Mouse (Mus musculus): Measurements from ENCODE around the gene Pde2a. TPM values are rescaled to one million over a fixed set of nuclear protein-coding genes. Genes with fewer than 3 reads are reported as not detected.
A peak's percentile ranks its signal among the peaks of the same experiment; 100 is the strongest.

The Pde2a gene
- polyA plus RNA-seq, 1 experiment, result 49.3 TPM

DNA sequence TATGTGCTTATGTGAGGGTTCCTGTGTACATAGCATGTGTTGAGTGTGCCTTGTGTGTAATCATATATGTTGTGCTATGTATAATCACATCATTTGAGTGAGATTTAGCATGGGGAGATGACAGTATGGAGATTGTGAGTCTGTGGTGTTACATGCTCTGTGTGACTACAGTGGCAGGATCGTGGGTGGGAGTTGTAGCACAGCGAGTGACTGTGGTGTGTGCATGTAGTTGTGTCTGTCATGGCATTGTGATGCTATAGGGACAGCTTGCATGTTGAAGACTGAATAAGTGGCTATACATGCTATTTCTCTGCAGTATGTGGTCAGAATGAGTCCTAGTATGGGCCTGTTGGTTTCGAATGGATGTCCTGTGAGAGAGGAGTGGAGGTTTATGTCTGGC, 31.2 kb downstream of the Pde2a start:
- no peaks in the 10 kb centered on the region for H3K36me3 ChIP-seq (ENCODE audit: control insufficient read depth, insufficient read depth)
- H3K4me3 ChIP-seq, result peak overlapping the region; percentile 33
- H3ac ChIP-seq (ENCODE audit: control insufficient read depth, insufficient read length), result no peak overlapping the region
- peak overlapping the region; percentile 67 for H3K4me2 ChIP-seq (ENCODE audit: low read depth)
- H3K79me2 ChIP-seq (ENCODE audit: control insufficient read depth, insufficient read depth), result peaks cover 5% of the 10 kb centered on the region
- no peaks in the 10 kb centered on the region for H3K27me3 ChIP-seq (ENCODE audit: control insufficient read depth, insufficient read depth, insufficient read length)
- TF ChIP-seq TCF12 (IDR thresholded peaks at IDR 0.05; ENCODE audit: insufficient read depth, poor library complexity, severe bottlenecking), result no peak

GRCm38 (mm10) chr7:101453296-101453695, 31.8 kb downstream of the Pde2a start:
- Histone ChIP-seq H3K4me2 (ENCODE audit: low read depth) (peak overlapping the region; percentile 67), H3K27me3 (ENCODE audit: control insufficient read depth, insufficient read depth, insufficient read length) (no peaks in the 10 kb centered on the region), H3K36me3 (ENCODE audit: control insufficient read depth, insufficient read depth) (no peaks in the 10 kb centered on the region), H3ac (ENCODE audit: control insufficient read depth, insufficient read length) (no peak overlapping the region), H3K4me3 (peak overlapping the region; percentile 33), H3K79me2 (ENCODE audit: control insufficient read depth, insufficient read depth) (peaks cover 5% of the 10 kb centered on the region)
- TF ChIP-seq E2F4 (IDR thresholded peaks at IDR 0.05; ENCODE audit: insufficient read depth) (no peak), TCF12 (IDR thresholded peaks at IDR 0.05; ENCODE audit: insufficient read depth, poor library complexity, severe bottlenecking) (no peak), MYOG (IDR thresholded peaks at IDR 0.05; ENCODE audit: control insufficient read depth in 1 of 3, insufficient read depth in 1 of 3, insufficient read length in 2 of 3, low read depth in 2 of 3) (no peak), SRF (IDR thresholded peaks at IDR 0.05; ENCODE audit: control insufficient read depth, insufficient read length, low read depth) (no peak), POLR2A (IDR thresholded peaks at IDR 0.05; ENCODE audit: insufficient read length, low read depth) (no peak), MAX (IDR thresholded peaks at IDR 0.05; ENCODE audit: low read depth) (no peak), CEBPB (IDR thresholded peaks at IDR 0.05; ENCODE audit: insufficient read depth, poor library complexity, severe bottlenecking) (no peak), USF1 (IDR thresholded peaks at IDR 0.05; ENCODE audit: low read depth) (no peak), REST (IDR thresholded peaks at IDR 0.05; ENCODE audit: insufficient read depth, insufficient read length) (no peak), TCF3 (IDR thresholded peaks at IDR 0.05; ENCODE audit: insufficient read length, low read depth) (no peak), POLR2AphosphoS2 (IDR thresholded peaks at IDR 0.05; ENCODE audit: insufficient read length, low read depth) (no peak), MYOD1 (IDR thresholded peaks at IDR 0.05; ENCODE audit: control insufficient read depth in 1 of 3, insufficient read length in 2 of 3, low read depth in 2 of 3) (no peak)

- TF ChIP-seq USF1 (IDR thresholded peaks at IDR 0.05; ENCODE audit: low read depth), result no peak
- no peak for TF ChIP-seq MYOG (IDR thresholded peaks at IDR 0.05; ENCODE audit: control insufficient read depth in 1 of 3, insufficient read depth in 1 of 3, insufficient read length in 2 of 3, low read depth in 2 of 3)
- no peak for TF ChIP-seq CEBPB (IDR thresholded peaks at IDR 0.05; ENCODE audit: insufficient read depth, poor library complexity, severe bottlenecking)
- TF ChIP-seq SRF (IDR thresholded peaks at IDR 0.05; ENCODE audit: control insufficient read depth, insufficient read length, low read depth), result no peak
- TF ChIP-seq MYOD1 (IDR thresholded peaks at IDR 0.05; ENCODE audit: control insufficient read depth in 1 of 3, insufficient read length in 2 of 3, low read depth in 2 of 3), result no peak
- TF ChIP-seq TCF12 (IDR thresholded peaks at IDR 0.05; ENCODE audit: insufficient read depth, poor library complexity, severe bottlenecking), result no peak
- TF ChIP-seq TCF3 (IDR thresholded peaks at IDR 0.05; ENCODE audit: insufficient read length, low read depth), result no peak
- TF ChIP-seq POLR2A (IDR thresholded peaks at IDR 0.05; ENCODE audit: insufficient read length, low read depth), result no peak
- no peak for TF ChIP-seq POLR2AphosphoS2 (IDR thresholded peaks at IDR 0.05; ENCODE audit: insufficient read length, low read depth)
- TF ChIP-seq MAX (IDR thresholded peaks at IDR 0.05; ENCODE audit: low read depth), result no peak
- no peak for TF ChIP-seq E2F4 (IDR thresholded peaks at IDR 0.05; ENCODE audit: insufficient read depth)
- TF ChIP-seq REST (IDR thresholded peaks at IDR 0.05; ENCODE audit: insufficient read depth, insufficient read length), result no peak
- Histone ChIP-seq H3K27me3 (ENCODE audit: control insufficient read depth, insufficient read depth, insufficient read length) (no peaks in the 10 kb centered on the region), H3K36me3 (ENCODE audit: control insufficient read depth, insufficient read depth) (no peaks in the 10 kb centered on the region), H3K79me2 (ENCODE audit: control insufficient read depth, insufficient read depth) (peaks cover 5% of the 10 kb centered on the region), H3ac (ENCODE audit: control insufficient read depth, insufficient read length) (no peak overlapping the region), H3K4me2 (ENCODE audit: low read depth) (peak overlapping the region; percentile 67), H3K4me3 (peak overlapping the region; percentile 33)
Observed at GRCm38 (mm10) chr7:101453725-101454124, 32.2 kb downstream of the Pde2a start.

GRCm38 (mm10) chr7:101454479-101454878, 33.0 kb downstream of the Pde2a start:
- H3K79me2 ChIP-seq (ENCODE audit: control insufficient read depth, insufficient read depth), result peaks cover 5% of the 10 kb centered on the region
- H3ac ChIP-seq (ENCODE audit: control insufficient read depth, insufficient read length), result no peak overlapping the region
- H3K4me3 ChIP-seq, result no peak overlapping the region
- no peak for TF ChIP-seq TCF3 (IDR thresholded peaks at IDR 0.05; ENCODE audit: insufficient read length, low read depth)
- TF ChIP-seq MYOD1 (IDR thresholded peaks at IDR 0.05; ENCODE audit: control insufficient read depth in 1 of 3, insufficient read length in 2 of 3, low read depth in 2 of 3), result no peak
- TF ChIP-seq CEBPB (IDR thresholded peaks at IDR 0.05; ENCODE audit: insufficient read depth, poor library complexity, severe bottlenecking), result no peak
- no peak for TF ChIP-seq MAX (IDR thresholded peaks at IDR 0.05; ENCODE audit: low read depth)
- no peak for TF ChIP-seq TCF12 (IDR thresholded peaks at IDR 0.05; ENCODE audit: insufficient read depth, poor library complexity, severe bottlenecking)
- no peak for TF ChIP-seq SRF (IDR thresholded peaks at IDR 0.05; ENCODE audit: control insufficient read depth, insufficient read length, low read depth)
- no peak for TF ChIP-seq USF1 (IDR thresholded peaks at IDR 0.05; ENCODE audit: low read depth)
- no peak for TF ChIP-seq REST (IDR thresholded peaks at IDR 0.05; ENCODE audit: insufficient read depth, insufficient read length)
- no peak for TF ChIP-seq POLR2A (IDR thresholded peaks at IDR 0.05; ENCODE audit: insufficient read length, low read depth)
- H3K36me3 ChIP-seq (ENCODE audit: control insufficient read depth, insufficient read depth), result no peaks in the 10 kb centered on the region
- no peaks in the 10 kb centered on the region for H3K27me3 ChIP-seq (ENCODE audit: control insufficient read depth, insufficient read depth, insufficient read length)
- peak overlapping the region; percentile 22 for H3K4me2 ChIP-seq (ENCODE audit: low read depth)

DNA sequence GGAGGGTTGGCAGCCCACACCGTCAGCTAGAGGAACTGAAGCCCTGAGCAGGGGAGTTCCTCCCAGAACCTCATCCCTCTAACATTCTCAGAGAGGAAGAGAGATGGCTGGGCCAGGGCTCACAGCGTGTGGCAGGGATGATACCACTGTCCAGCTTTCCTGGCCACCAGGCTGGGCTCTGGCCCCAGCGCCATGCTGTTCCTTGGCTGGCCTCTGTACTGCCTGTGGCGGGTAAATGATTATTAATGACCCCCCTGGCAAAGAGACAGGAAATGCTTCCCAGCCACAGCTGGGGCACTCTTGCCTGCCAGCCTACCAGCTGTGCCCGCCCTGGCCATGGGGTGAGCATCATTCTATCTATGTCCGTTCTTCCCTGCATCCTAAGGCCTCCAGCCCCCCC, 33.6 kb downstream of the Pde2a start:
- Histone ChIP-seq H3K4me2 (ENCODE audit: low read depth) (no peak overlapping the region), H3K79me2 (ENCODE audit: control insufficient read depth, insufficient read depth) (peaks cover 5% of the 10 kb centered on the region), H3ac (ENCODE audit: control insufficient read depth, insufficient read length) (no peak overlapping the region), H3K4me3 (no peak overlapping the region), H3K36me3 (ENCODE audit: control insufficient read depth, insufficient read depth) (no peaks in the 10 kb centered on the region), H3K27me3 (ENCODE audit: control insufficient read depth, insufficient read depth, insufficient read length) (no peaks in the 10 kb centered on the region)
- TF ChIP-seq SRF (IDR thresholded peaks at IDR 0.05; ENCODE audit: control insufficient read depth, insufficient read length, low read depth) (no peak), POLR2AphosphoS2 (IDR thresholded peaks at IDR 0.05; ENCODE audit: insufficient read length, low read depth) (no peak), TCF12 (IDR thresholded peaks at IDR 0.05; ENCODE audit: insufficient read depth, poor library complexity, severe bottlenecking) (no peak), MYOG (IDR thresholded peaks at IDR 0.05; ENCODE audit: control insufficient read depth in 1 of 3, insufficient read depth in 1 of 3, insufficient read length in 2 of 3, low read depth in 2 of 3) (no peak), USF1 (IDR thresholded peaks at IDR 0.05; ENCODE audit: low read depth) (no peak), POLR2A (IDR thresholded peaks at IDR 0.05; ENCODE audit: insufficient read length, low read depth) (no peak), TCF3 (IDR thresholded peaks at IDR 0.05; ENCODE audit: insufficient read length, low read depth) (no peak), MYOD1 (IDR thresholded peaks at IDR 0.05; ENCODE audit: control insufficient read depth in 1 of 3, insufficient read length in 2 of 3, low read depth in 2 of 3) (no peak), REST (IDR thresholded peaks at IDR 0.05; ENCODE audit: insufficient read depth, insufficient read length) (no peak)

All from myocyte (in vitro differentiated cells).